Mouse (Mus musculus): ENCODE data around the gene Krtcap2.
A peak's percentile ranks its signal among the peaks of the same experiment; 100 is the strongest.

The Krtcap2 gene

GRCm38 (mm10) chr3:89281579-89282290, 36.0 kb downstream of the Krtcap2 start:
- peak; percentile 90 for DNase-seq (ENCODE audit: low spot score)

GRCm38 (mm10) chr3:89282291-89282643, 36.5 kb downstream of the Krtcap2 start:
- no peak for DNase-seq (ENCODE audit: low spot score)

- DNase-seq (ENCODE audit: low spot score): no peak
These were observed 38.5 kb downstream of the Krtcap2 start for GRCm38 (mm10) chr3:89284261-89284660.

GRCm38 (mm10) chr3:89285526-89285925, 39.8 kb downstream of the Krtcap2 start:
- no peak for DNase-seq (ENCODE audit: low spot score)

- no peak for DNase-seq (ENCODE audit: low spot score)
These were observed 41.5 kb downstream of the Krtcap2 start for GRCm38 (mm10) chr3:89287286-89287685.

GRCm38 (mm10) chr3:89288503-89288928, 42.8 kb downstream of the Krtcap2 start:
- DNase-seq (ENCODE audit: low spot score): peak; percentile 52

- DNase-seq (ENCODE audit: low spot score): no peak
These were observed 46.1 kb downstream of the Krtcap2 start for GRCm38 (mm10) chr3:89291874-89292273.

- no peak for DNase-seq (ENCODE audit: low spot score)
These were observed 46.5 kb downstream of the Krtcap2 start for GRCm38 (mm10) chr3:89292303-89292702.

GRCm38 (mm10) chr3:89293247-89293918, 47.6 kb downstream of the Krtcap2 start:
- DNase-seq (ENCODE audit: low spot score): no peak

GRCm38 (mm10) chr3:89294195-89294594, 48.4 kb downstream of the Krtcap2 start:
- DNase-seq (ENCODE audit: low spot score): no peak

- DNase-seq (ENCODE audit: low spot score): no peak
These were observed 50.0 kb downstream of the Krtcap2 start for GRCm38 (mm10) chr3:89295685-89296230.

- no peak for DNase-seq (ENCODE audit: low spot score)
These were observed 51.1 kb downstream of the Krtcap2 start for GRCm38 (mm10) chr3:89296761-89297396.

- DNase-seq (ENCODE audit: low spot score): no peak
These were observed 53.1 kb downstream of the Krtcap2 start for GRCm38 (mm10) chr3:89298908-89299307.

GRCm38 (mm10) chr3:89299499-89299898, 53.7 kb downstream of the Krtcap2 start:
- DNase-seq (ENCODE audit: low spot score): no peak

All from adipocyte (in vitro differentiated cells).